Mouse (Mus musculus) layer of hippocampus, adult 9-11 months (tissue): ENCODE data around the gene 2410015M20Rik.
"Not testable (repeated sequence)": the region's sequence is repeated elsewhere in the genome, so short reads cannot be mapped to it uniquely, and the experiment has no call there.

Source experiments
- DNase-seq: peaks from one replicate; pipeline ENCODE4 v3.0.0; 2022

Gene 2410015M20Rik

GRCm38 (mm10) chr17:56613236-56613844, 3.8 kb upstream of the 2410015M20Rik start, which contains the start of gene Rpl36:
TSS of gene Rpl36 (plus strand) at chr17:56613416.
- DNase-seq, result peak; percentile 96

- DNase-seq, result not testable (repeated sequence)
Measured at GRCm38 (mm10) chr17:56612565-56612939, 3.0 kb upstream of the 2410015M20Rik start.

- DNase-seq, result no peak
Measured at GRCm38 (mm10) chr17:56611861-56612564, 2.4 kb upstream of the 2410015M20Rik start.

- DNase-seq, result no peak
Measured at GRCm38 (mm10) chr17:56611323-56611722, 1.8 kb upstream of the 2410015M20Rik start.

- DNase-seq, result no peak
Measured at GRCm38 (mm10) chr17:56608699-56609098, 872 bp downstream of the 2410015M20Rik start.

GRCm38 (mm10) chr17:56607521-56608062, 2.0 kb downstream of the 2410015M20Rik start:
- DNase-seq, result no peak

GRCm38 (mm10) chr17:56605431-56605830, 4.1 kb downstream of the 2410015M20Rik start:
- no peak for DNase-seq

- no peak for DNase-seq
Measured at GRCm38 (mm10) chr17:56604422-56604821, 5.1 kb downstream of the 2410015M20Rik start.

GRCm38 (mm10) chr17:56604070-56604380, 5.5 kb downstream of the 2410015M20Rik start:
- DNase-seq, result no peak

- no peak for DNase-seq
Measured at GRCm38 (mm10) chr17:56603186-56604069, 6.1 kb downstream of the 2410015M20Rik start.

GRCm38 (mm10) chr17:56593527-56594271, 15.9 kb downstream of the 2410015M20Rik start:
- DNase-seq, result no peak

GRCm38 (mm10) chr17:56592553-56592952, 17.0 kb downstream of the 2410015M20Rik start:
- no peak for DNase-seq

GRCm38 (mm10) chr17:56588921-56589320, 20.6 kb downstream of the 2410015M20Rik start:
- DNase-seq, result no peak

- DNase-seq, result no peak
Measured at GRCm38 (mm10) chr17:56587773-56588172, 21.8 kb downstream of the 2410015M20Rik start.

- peak; percentile 51 for DNase-seq
Measured at GRCm38 (mm10) chr17:56585171-56585821, 24.3 kb downstream of the 2410015M20Rik start.

GRCm38 (mm10) chr17:56584257-56585130, 25.1 kb downstream of the 2410015M20Rik start, which contains the start of the genes Safb2 and Safb:
TSS of gene Safb2 (minus strand) at chr17:56584585.
TSS of gene Safb (plus strand) at chr17:56584825.
- peak; percentile 99 for DNase-seq

- peak; percentile 66 for DNase-seq
Measured at GRCm38 (mm10) chr17:56583611-56584256, 25.8 kb downstream of the 2410015M20Rik start.

- DNase-seq, result no peak
Measured at GRCm38 (mm10) chr17:56583071-56583470, 26.5 kb downstream of the 2410015M20Rik start.

- no peak for DNase-seq
Measured at GRCm38 (mm10) chr17:56572939-56573338, 36.6 kb downstream of the 2410015M20Rik start.

GRCm38 (mm10) chr17:56572154-56572553, 37.4 kb downstream of the 2410015M20Rik start:
- DNase-seq, result no peak
